8 mouse cellular contexts compared by ENCODE assay signal in genomic region chr2:29661751-29662191, GRCm38 (mm10). TPM values are rescaled to one million over a fixed set of nuclear protein-coding genes. Genes with fewer than 3 reads are reported as not detected.
DNase-seq lines count a peak whose midpoint lies in the region; ATAC-seq and TF ChIP-seq lines count a peak whose summit lies in the region.

No protein-coding gene starts in this region.

- no peak overlapping the region for H3K9ac ChIP-seq in heart, embryonic 11.5 days (ENCODE audit: low read depth, low read length)
- no peak overlapping the region for H3K9ac ChIP-seq in kidney, embryonic 15.5 days

- 61% methylated on average over 6 of the region's 6 CpGs for WGBS in heart, embryonic 11.5 days (ENCODE audit: insufficient replicate concordance)
- 34% methylated on average over 6 of the region's 6 CpGs for WGBS in kidney, embryonic 15.5 days
- 56% methylated on average over 6 of the region's 6 CpGs for WGBS in small intestine, adult 2 months
- WGBS in embryonic facial prominence, embryonic 10.5 days, result 62% methylated on average over 6 of the region's 6 CpGs

- TF ChIP-seq POLR2A in small intestine, adult 2 months (IDR thresholded peaks at IDR 0.05; ENCODE audit: low read depth, low read length), result no peak

- no peak overlapping the region for H3K4me2 ChIP-seq in heart, embryonic 11.5 days
- no peak overlapping the region for H3K4me2 ChIP-seq in kidney, embryonic 15.5 days

- H3K36me3 ChIP-seq in heart, embryonic 11.5 days (ENCODE audit: control insufficient read depth, insufficient read depth, low read length), result no peaks in the 10 kb centered on the region
- H3K36me3 ChIP-seq in kidney, embryonic 15.5 days, result no peaks in the 10 kb centered on the region
- 0 out of 2 replicates have a peak, but pooled peaks cover 1% of the 10 kb centered on the region for H3K36me3 ChIP-seq in small intestine, adult 2 months (ENCODE audit: control insufficient read depth, insufficient read depth, low read length)
- H3K36me3 ChIP-seq in embryonic facial prominence, embryonic 10.5 days (replicated peaks), result no peaks in the 10 kb centered on the region; the same call in 1 of the 2 replicates

- no peak overlapping the region for H3K4me3 ChIP-seq in heart, embryonic 11.5 days (ENCODE audit: low read depth, low read length)
- H3K4me3 ChIP-seq in kidney, embryonic 15.5 days (replicated peaks), result no peak overlapping the region
- no peak overlapping the region for H3K4me3 ChIP-seq in small intestine, adult 2 months (ENCODE audit: low read depth, low read length)
- no peak overlapping the region for H3K4me3 ChIP-seq in embryonic facial prominence, embryonic 10.5 days

- H3K27me3 ChIP-seq in heart, embryonic 11.5 days (ENCODE audit: control insufficient read depth, insufficient read depth, low read length), result no peaks in the 10 kb centered on the region
- H3K27me3 ChIP-seq in kidney, embryonic 15.5 days, result no peaks in the 10 kb centered on the region
- H3K27me3 ChIP-seq in small intestine, adult 2 months (ENCODE audit: control insufficient read depth, insufficient read depth, low read length), result no peaks in the 10 kb centered on the region
- H3K27me3 ChIP-seq in embryonic facial prominence, embryonic 10.5 days (replicated peaks; ENCODE audit: low read depth, poor library complexity, severe bottlenecking), result no peaks in the 10 kb centered on the region

- TF ChIP-seq CTCF in small intestine, adult 2 months (IDR thresholded peaks at IDR 0.05; ENCODE audit: extremely low read depth, insufficient read length, insufficient replicate concordance, low read depth, low read length), result no peak

- ATAC-seq in heart, embryonic 11.5 days (replicated peaks; ENCODE audit: insufficient number of reproducible peaks, low FRiP score, low TSS enrichment), result no peak
- peak; percentile 82 for ATAC-seq in activated CD4-positive, CD25-positive, alpha-beta regulatory T cell, adult 4 months
- ATAC-seq in kidney, embryonic 15.5 days (replicated peaks; ENCODE audit: low FRiP score), result no peak
- ATAC-seq in frontal cortex, adult (ENCODE audit: low TSS enrichment), result no peak

- peaks cover 31% of the 10 kb centered on the region for H3K4me1 ChIP-seq in heart, embryonic 11.5 days (ENCODE audit: control insufficient read depth, insufficient read depth, low read length)
- peaks cover 65% of the 10 kb centered on the region for H3K4me1 ChIP-seq in kidney, embryonic 15.5 days
- H3K4me1 ChIP-seq in small intestine, adult 2 months (ENCODE audit: control insufficient read depth, insufficient read depth, insufficient read length, low read length), result peaks cover 22% of the 10 kb centered on the region
- H3K4me1 ChIP-seq in embryonic facial prominence, embryonic 10.5 days, result peaks cover 53% of the 10 kb centered on the region

- peak; percentile 97 for DNase-seq in heart, adult 11 months
- DNase-seq in embryonic facial prominence, embryonic 10.5 days (ENCODE audit: low spot score), result no peak
- no peak for DNase-seq in frontal cortex, adult 2 months (ENCODE audit: extremely low spot score in 1 of 2, low spot score in 1 of 2)

- H3K27ac ChIP-seq in heart, embryonic 11.5 days (ENCODE audit: low read depth, low read length), result no peak overlapping the region
- H3K27ac ChIP-seq in kidney, embryonic 15.5 days, result peak overlapping the region; percentile 30
- H3K27ac ChIP-seq in small intestine, adult 2 months (ENCODE audit: insufficient read depth, low read depth, low read length), result peak overlapping the region; percentile 86
- H3K27ac ChIP-seq in embryonic facial prominence, embryonic 10.5 days (replicated peaks), result no peak overlapping the region

- no peaks in the 10 kb centered on the region for H3K9me3 ChIP-seq in heart, embryonic 11.5 days (replicated peaks; ENCODE audit: control insufficient read depth, low read length)
- H3K9me3 ChIP-seq in kidney, embryonic 15.5 days (replicated peaks), result no peaks in the 10 kb centered on the region
- H3K9me3 ChIP-seq in embryonic facial prominence, embryonic 10.5 days, result no peaks in the 10 kb centered on the region

RNA-seq across cellular contexts. Expression of gene Rapgef1, which starts 42.3 kb away (rescaled TPM):
- polyA plus RNA-seq in heart, embryonic 11.5 days (2014; fragmentation: Nextera tagmentation; extraction: Ambion mirVana), result 9.1 and 9.8 TPM in 2 replicates
- 10 to 100 TPM; 21.9 to 24.0 TPM for polyA plus RNA-seq in activated CD4-positive, CD25-positive, alpha-beta regulatory T cell, adult 4 months (2017; shearing (Covaris generic))
- 12.4 and 13.8 TPM in 2 replicates for polyA plus RNA-seq in kidney, embryonic 15.5 days (2015; fragmentation: Nextera tagmentation; extraction: Ambion mirVana)
- polyA plus RNA-seq in small intestine, adult 2 months (2012; rRNA removed), result 15.5 and 25.1 TPM in 2 replicates
- polyA plus RNA-seq in embryonic facial prominence, embryonic 10.5 days (2016; fragmentation: Nextera tagmentation; extraction: Ambion mirVana), result 16.5 and 17.3 TPM in 2 replicates
- 74.6 and 80.1 TPM in 2 replicates for polyA plus RNA-seq in frontal cortex, adult 2 months (2012; rRNA removed)

Comparison
In these comparisons a context has a peak if more than half of its experiments do, and no peak if none do; other contexts are left out.
1. H3K27ac ChIP-seq: peak in kidney, embryonic 15.5 days (single experiment) and small intestine, adult 2 months (single experiment); none in heart, embryonic 11.5 days (single experiment) and embryonic facial prominence, embryonic 10.5 days (single experiment).